Mouse (Mus musculus): ENCODE data around the gene Hao1. TPM values are rescaled to one million over a fixed set of nuclear protein-coding genes. Genes with fewer than 3 reads are reported as not detected.

The Hao1 gene
- not detected in 2 replicates for polyA plus RNA-seq (2014; fragmentation: Nextera tagmentation; extraction: Ambion mirVana)

DNA sequence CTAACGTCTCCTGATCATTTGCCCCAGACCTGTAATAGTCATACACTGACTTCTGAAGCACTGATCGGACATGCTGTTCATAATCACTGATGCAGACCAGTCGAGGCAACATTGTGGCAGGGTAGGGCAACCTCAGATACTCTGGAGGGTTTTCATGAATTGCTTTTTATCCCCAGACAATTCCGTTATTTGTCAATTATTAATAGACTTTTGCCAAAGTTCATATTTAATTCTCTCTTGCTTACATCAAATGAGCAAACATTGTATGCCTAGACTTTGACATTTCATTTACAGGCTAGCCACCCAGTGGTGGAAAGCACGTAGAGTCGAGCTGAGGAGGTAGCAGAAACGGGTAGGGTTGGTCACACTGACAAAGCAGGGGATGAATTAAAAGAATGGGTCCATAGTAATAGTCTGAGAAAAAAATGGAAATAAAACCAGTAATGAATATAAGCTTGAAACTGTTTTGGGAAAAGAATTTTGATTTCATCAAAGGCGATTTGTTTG, at the start of gene Hao1:
Hao1 (minus strand) TSS at position 148 of the 507 bp plus-strand sequence.
- no peaks in the 10 kb centered on the region for H3K36me3 ChIP-seq (ENCODE audit: control insufficient read depth, insufficient read depth, low read length)
- 83% methylated on average over 8 of the region's 8 CpGs for WGBS
- H3K27ac ChIP-seq (ENCODE audit: low read depth, low read length): no peak within 1 kb of the TSS
- no peak within 1 kb of the TSS for H3K4me2 ChIP-seq (replicated peaks; ENCODE audit: low read depth, low read length)
- H3K4me3 ChIP-seq (ENCODE audit: low read length): no peak within 1 kb of the TSS
- H3K9me3 ChIP-seq (ENCODE audit: control insufficient read depth, low read length): no peaks in the 10 kb centered on the region
- H3K4me1 ChIP-seq (ENCODE audit: control insufficient read depth, insufficient read depth, low read length): no peaks in the 10 kb centered on the region
- no peak for ATAC-seq (ENCODE audit: low FRiP score, low TSS enrichment)
- no peak within 1 kb of the TSS for H3K9ac ChIP-seq (ENCODE audit: low read depth, low read length)
- no peaks in the 10 kb centered on the region for H3K27me3 ChIP-seq (ENCODE audit: control insufficient read depth, insufficient read depth, low read length)

- Histone ChIP-seq H3K9ac (ENCODE audit: low read depth, low read length) (no peak overlapping the region), H3K4me2 (replicated peaks; ENCODE audit: low read depth, low read length) (no peak overlapping the region), H3K27ac (ENCODE audit: low read depth, low read length) (no peak overlapping the region), H3K9me3 (ENCODE audit: control insufficient read depth, low read length) (no peaks in the 10 kb centered on the region), H3K36me3 (ENCODE audit: control insufficient read depth, insufficient read depth, low read length) (peaks cover 4% of the 10 kb centered on the region), H3K27me3 (ENCODE audit: control insufficient read depth, insufficient read depth, low read length) (no peaks in the 10 kb centered on the region), H3K4me3 (ENCODE audit: low read length) (no peak overlapping the region), H3K4me1 (ENCODE audit: control insufficient read depth, insufficient read depth, low read length) (no peaks in the 10 kb centered on the region)
- no peak for ATAC-seq (ENCODE audit: low FRiP score, low TSS enrichment)
- WGBS: 92% methylated on average over 6 of the region's 6 CpGs
These were observed 37.0 kb upstream of the Hao1 start for GRCm38 (mm10) chr2:134591081-134591694.

- no peak overlapping the region for H3K27ac ChIP-seq (ENCODE audit: low read depth, low read length)
- no peaks in the 10 kb centered on the region for H3K36me3 ChIP-seq (ENCODE audit: control insufficient read depth, insufficient read depth, low read length)
- H3K4me3 ChIP-seq (ENCODE audit: low read length): no peak overlapping the region
- no peak overlapping the region for H3K9ac ChIP-seq (ENCODE audit: low read depth, low read length)
- ATAC-seq (ENCODE audit: low FRiP score, low TSS enrichment): no peak
- 76% methylated on average over 4 of the region's 4 CpGs for WGBS
- no peaks in the 10 kb centered on the region for H3K4me1 ChIP-seq (ENCODE audit: control insufficient read depth, insufficient read depth, low read length)
- no peaks in the 10 kb centered on the region for H3K27me3 ChIP-seq (ENCODE audit: control insufficient read depth, insufficient read depth, low read length)
- no peaks in the 10 kb centered on the region for H3K9me3 ChIP-seq (ENCODE audit: control insufficient read depth, low read length)
- no peak overlapping the region for H3K4me2 ChIP-seq (replicated peaks; ENCODE audit: low read depth, low read length)
These were observed 31.1 kb upstream of the Hao1 start for GRCm38 (mm10) chr2:134585243-134585642.

- H3K4me3 ChIP-seq (ENCODE audit: low read length): no peak overlapping the region
- H3K9me3 ChIP-seq (ENCODE audit: control insufficient read depth, low read length): peaks cover 6% of the 10 kb centered on the region; the same call in 1 of the 2 replicates
- no peak overlapping the region for H3K9ac ChIP-seq (ENCODE audit: low read depth, low read length)
- H3K4me1 ChIP-seq (ENCODE audit: control insufficient read depth, insufficient read depth, low read length): no peaks in the 10 kb centered on the region
- no peak overlapping the region for H3K27ac ChIP-seq (ENCODE audit: low read depth, low read length)
- WGBS: 92% methylated on average over 3 of the region's 3 CpGs
- no peaks in the 10 kb centered on the region for H3K36me3 ChIP-seq (ENCODE audit: control insufficient read depth, insufficient read depth, low read length)
- no peaks in the 10 kb centered on the region for H3K27me3 ChIP-seq (ENCODE audit: control insufficient read depth, insufficient read depth, low read length)
- no peak overlapping the region for H3K4me2 ChIP-seq (replicated peaks; ENCODE audit: low read depth, low read length)
- ATAC-seq (ENCODE audit: low FRiP score, low TSS enrichment): no peak
These were observed 5.3 kb upstream of the Hao1 start for GRCm38 (mm10) chr2:134559422-134559821.

- no peak overlapping the region for H3K27ac ChIP-seq (ENCODE audit: low read depth, low read length)
- no peaks in the 10 kb centered on the region for H3K27me3 ChIP-seq (ENCODE audit: control insufficient read depth, insufficient read depth, low read length)
- no peak overlapping the region for H3K4me2 ChIP-seq (replicated peaks; ENCODE audit: low read depth, low read length)
- H3K9ac ChIP-seq (ENCODE audit: low read depth, low read length): no peak overlapping the region
- H3K4me1 ChIP-seq (ENCODE audit: control insufficient read depth, insufficient read depth, low read length): no peaks in the 10 kb centered on the region
- H3K9me3 ChIP-seq (ENCODE audit: control insufficient read depth, low read length): no peaks in the 10 kb centered on the region
- no peaks in the 10 kb centered on the region for H3K36me3 ChIP-seq (ENCODE audit: control insufficient read depth, insufficient read depth, low read length)
- H3K4me3 ChIP-seq (ENCODE audit: low read length): no peak overlapping the region
- ATAC-seq (ENCODE audit: low FRiP score, low TSS enrichment): no peak
These were observed 1.8 kb downstream of the Hao1 start for GRCm38 (mm10) chr2:134552358-134552757.

DNA sequence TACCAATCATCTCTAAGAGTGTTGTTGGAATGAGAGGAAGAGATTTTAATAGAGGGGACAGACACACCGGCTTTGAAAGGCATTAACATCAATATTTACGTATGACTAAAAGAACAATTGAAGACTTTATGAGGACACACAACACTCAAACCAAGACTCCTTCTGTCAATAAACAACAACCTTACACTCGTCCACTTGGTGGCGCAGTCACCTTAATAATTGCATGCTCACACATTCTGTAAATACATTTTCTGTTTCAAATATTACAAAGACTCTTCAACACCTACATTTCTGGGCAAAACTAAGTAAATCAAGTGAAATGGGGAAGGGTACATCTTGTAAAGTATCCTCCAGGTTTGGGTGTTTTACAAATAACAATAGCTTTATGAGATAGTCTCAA, 4.4 kb downstream of the Hao1 start:
- Histone ChIP-seq H3K27ac (ENCODE audit: low read depth, low read length) (no peak overlapping the region), H3K27me3 (ENCODE audit: control insufficient read depth, insufficient read depth, low read length) (no peaks in the 10 kb centered on the region), H3K4me1 (ENCODE audit: control insufficient read depth, insufficient read depth, low read length) (no peaks in the 10 kb centered on the region), H3K9ac (ENCODE audit: low read depth, low read length) (no peak overlapping the region), H3K9me3 (ENCODE audit: control insufficient read depth, low read length) (no peaks in the 10 kb centered on the region), H3K4me2 (replicated peaks; ENCODE audit: low read depth, low read length) (no peak overlapping the region), H3K36me3 (ENCODE audit: control insufficient read depth, insufficient read depth, low read length) (no peaks in the 10 kb centered on the region), H3K4me3 (ENCODE audit: low read length) (no peak overlapping the region)
- 32% methylated on average over 4 of the region's 4 CpGs for WGBS
- ATAC-seq (ENCODE audit: low FRiP score, low TSS enrichment): no peak

GRCm38 (mm10) chr2:134545116-134545515, 9.1 kb downstream of the Hao1 start:
- no peak overlapping the region for H3K4me2 ChIP-seq (replicated peaks; ENCODE audit: low read depth, low read length)
- ATAC-seq (ENCODE audit: low FRiP score, low TSS enrichment): no peak
- no peak overlapping the region for H3K9ac ChIP-seq (ENCODE audit: low read depth, low read length)
- WGBS: 63% methylated on average over 5 of the region's 5 CpGs
- no peak overlapping the region for H3K27ac ChIP-seq (ENCODE audit: low read depth, low read length)
- no peaks in the 10 kb centered on the region for H3K9me3 ChIP-seq (ENCODE audit: control insufficient read depth, low read length)
- H3K36me3 ChIP-seq (ENCODE audit: control insufficient read depth, insufficient read depth, low read length): no peaks in the 10 kb centered on the region
- H3K4me3 ChIP-seq (ENCODE audit: low read length): no peak overlapping the region
- H3K4me1 ChIP-seq (ENCODE audit: control insufficient read depth, insufficient read depth, low read length): no peaks in the 10 kb centered on the region
- no peaks in the 10 kb centered on the region for H3K27me3 ChIP-seq (ENCODE audit: control insufficient read depth, insufficient read depth, low read length)

DNA sequence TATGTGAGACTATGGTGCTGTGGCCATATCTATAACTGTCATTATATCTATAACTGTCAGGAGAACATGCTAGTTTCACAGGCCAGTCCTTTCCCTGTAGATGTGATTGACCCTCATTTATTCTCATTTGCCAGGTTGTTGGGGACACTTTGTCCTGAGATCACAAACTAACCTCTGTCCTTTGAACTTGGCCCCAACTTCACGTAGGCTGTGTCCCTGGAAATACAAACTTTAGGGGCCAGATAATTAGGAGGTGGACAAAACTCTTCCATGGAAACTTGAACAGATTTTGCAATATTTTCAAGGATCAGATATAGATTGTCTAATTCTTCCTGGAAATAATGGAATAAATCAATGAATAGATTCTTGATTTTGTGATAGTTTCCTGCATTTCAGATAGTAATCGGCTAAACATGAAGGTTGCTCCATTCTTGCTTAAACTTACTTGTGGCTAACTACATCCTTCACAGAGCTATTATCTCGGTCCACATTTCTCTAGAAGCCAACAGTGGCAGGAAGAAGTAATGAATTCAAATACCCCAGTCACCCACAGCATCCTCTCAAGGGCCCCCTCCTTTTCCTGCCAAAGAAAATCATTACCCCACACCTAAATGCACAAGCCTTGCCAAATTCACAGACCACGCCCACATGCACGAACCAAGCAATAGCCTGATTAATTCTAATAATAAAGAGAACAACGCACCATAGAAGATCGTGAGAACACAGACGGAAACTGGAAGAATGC, 9.7 kb downstream of the Hao1 start:
- no peak overlapping the region for H3K9ac ChIP-seq (ENCODE audit: low read depth, low read length)
- no peak overlapping the region for H3K4me3 ChIP-seq (ENCODE audit: low read length)
- no peak overlapping the region for H3K27ac ChIP-seq (ENCODE audit: low read depth, low read length)
- no peak overlapping the region for H3K4me2 ChIP-seq (replicated peaks; ENCODE audit: low read depth, low read length)
- 80% methylated on average over 8 of the region's 8 CpGs for WGBS
- no peaks in the 10 kb centered on the region for H3K4me1 ChIP-seq (ENCODE audit: control insufficient read depth, insufficient read depth, low read length)
- ATAC-seq (ENCODE audit: low FRiP score, low TSS enrichment): no peak
- H3K9me3 ChIP-seq (ENCODE audit: control insufficient read depth, low read length): no peaks in the 10 kb centered on the region
- H3K27me3 ChIP-seq (ENCODE audit: control insufficient read depth, insufficient read depth, low read length): no peaks in the 10 kb centered on the region
- no peaks in the 10 kb centered on the region for H3K36me3 ChIP-seq (ENCODE audit: control insufficient read depth, insufficient read depth, low read length)

DNA sequence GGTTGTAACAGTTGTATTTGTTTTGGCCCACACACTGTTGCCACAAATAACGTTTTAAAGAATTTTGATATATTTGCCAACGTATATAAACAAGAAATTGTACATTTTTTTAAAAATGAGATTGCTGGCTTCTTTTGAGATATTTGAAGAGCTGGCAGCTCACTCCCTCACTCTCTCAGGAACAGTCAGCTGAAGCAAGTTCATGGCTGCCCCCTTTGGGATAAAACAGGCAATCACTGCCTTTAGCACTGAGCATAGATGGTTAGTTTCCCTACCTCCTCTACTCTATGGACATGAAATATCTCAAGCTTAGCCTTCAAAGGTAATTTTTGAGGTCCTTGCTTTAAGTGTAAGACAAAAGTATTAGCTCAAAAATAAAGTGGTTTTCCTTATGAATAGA, 10.7 kb downstream of the Hao1 start:
- Histone ChIP-seq H3K36me3 (ENCODE audit: control insufficient read depth, insufficient read depth, low read length) (no peaks in the 10 kb centered on the region), H3K9me3 (ENCODE audit: control insufficient read depth, low read length) (no peaks in the 10 kb centered on the region), H3K9ac (ENCODE audit: low read depth, low read length) (no peak overlapping the region), H3K4me3 (ENCODE audit: low read length) (no peak overlapping the region), H3K4me1 (ENCODE audit: control insufficient read depth, insufficient read depth, low read length) (no peaks in the 10 kb centered on the region), H3K27ac (ENCODE audit: low read depth, low read length) (no peak overlapping the region), H3K4me2 (replicated peaks; ENCODE audit: low read depth, low read length) (no peak overlapping the region), H3K27me3 (ENCODE audit: control insufficient read depth, insufficient read depth, low read length) (no peaks in the 10 kb centered on the region)
- WGBS: 60% methylated on average over 2 of the region's 2 CpGs
- ATAC-seq (ENCODE audit: low FRiP score, low TSS enrichment): no peak
